Mouse (Mus musculus) ES-E14 (cell line): ENCODE data around the gene Dcun1d2.

Experiments used
- CHD2 ChIP-seq: IDR thresholded peaks from 2 replicates; pipeline ENCODE4 v1.6.1; 2014; ENCODE audit warnings: mild to moderate bottlenecking, low read depth, low read length, inconsistent platforms
- HCFC1 ChIP-seq: IDR thresholded peaks from 2 replicates; pipeline ENCODE4 v1.6.1; 2012; ENCODE audit warnings: low read length, inconsistent platforms, borderline replicate concordance; ENCODE audit not compliant: insufficient read depth
- ZC3H11A ChIP-seq: IDR thresholded peaks from 2 replicates; pipeline ENCODE4 v1.6.1; 2012; ENCODE audit warnings: low read depth, mild to moderate bottlenecking, inconsistent platforms, low read length, borderline replicate concordance
- ZNF384 ChIP-seq: IDR thresholded peaks from 2 replicates; pipeline ENCODE4 v1.6.1; 2012; ENCODE audit warnings: low read depth, low read length, inconsistent platforms

DNA sequence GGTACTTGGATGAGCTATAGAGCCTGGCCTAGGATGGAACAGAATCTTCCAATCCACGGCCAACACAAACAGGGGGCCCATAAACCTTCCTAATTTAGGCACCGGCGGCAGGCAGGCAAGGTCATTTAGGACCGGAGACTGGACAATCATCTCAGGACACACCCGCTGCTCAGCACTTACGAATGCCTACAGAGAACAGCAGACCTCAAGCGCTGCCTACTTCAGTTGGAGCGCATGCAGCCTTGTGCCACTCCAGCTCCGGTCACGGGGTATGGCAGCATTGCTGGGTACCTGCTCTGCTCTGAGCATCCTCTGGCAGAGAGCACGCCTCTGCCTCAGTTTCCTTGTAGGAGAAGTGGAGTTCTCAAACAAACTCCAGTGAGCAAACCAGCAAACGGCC is 58.1 kb downstream of the Dcun1d2 start:
- TF ChIP-seq HCFC1 (no peak), CHD2 (no peak), ZNF384 (no peak), ZC3H11A (no peak)
